In genomic region chr3:101549749-101550148, GRCm38 (mm10) we compare ENCODE assay signal across 12 mouse cellular contexts.
"Had no signal": no experiment of that assay in that cellular context is flagged by ENCODE, and none has a peak within 500 bp of the region (broad histone marks: within the 10 kb centered on the region; RNA-seq: fewer than 3 reads in every experiment).

No protein-coding gene starts in this region.

- H3K4me1 ChIP-seq: midbrain, embryonic 12.5 days had no signal

- H3K9ac ChIP-seq: limb, embryonic 12.5 days; lung, embryonic 15.5 days; midbrain, embryonic 12.5 days; neural tube, embryonic 13.5 days; stomach, embryonic 15.5 days had no signal

- H3K9me3 ChIP-seq: limb, embryonic 12.5 days; lung, embryonic 15.5 days; midbrain, embryonic 12.5 days; neural tube, embryonic 13.5 days; stomach, embryonic 15.5 days had no signal

- H3K4me2 ChIP-seq: limb, embryonic 12.5 days; lung, embryonic 15.5 days; midbrain, embryonic 12.5 days; neural tube, embryonic 13.5 days; stomach, embryonic 15.5 days had no signal

- ATAC-seq: midbrain, embryonic 16.5 days had no signal

- H3K27me3 ChIP-seq: limb, embryonic 12.5 days; lung, embryonic 15.5 days; neural tube, embryonic 13.5 days; stomach, embryonic 15.5 days had no signal

- H3K36me3 ChIP-seq: limb, embryonic 12.5 days; lung, embryonic 15.5 days; midbrain, embryonic 12.5 days; neural tube, embryonic 13.5 days; stomach, embryonic 15.5 days had no signal

- DNase-seq: kidney, adult 8-10 months; kidney, postnatal 25 days; layer of hippocampus, postnatal 36 days; lung, postnatal 14 days; right cerebral cortex, postnatal 14 days; thymus, postnatal 36 days had no signal

- H3K27ac ChIP-seq: limb, embryonic 12.5 days; lung, embryonic 15.5 days; midbrain, embryonic 12.5 days; neural tube, embryonic 13.5 days; stomach, embryonic 15.5 days had no signal

- H3K4me3 ChIP-seq: limb, embryonic 12.5 days; lung, embryonic 15.5 days; midbrain, embryonic 12.5 days; neural tube, embryonic 13.5 days; stomach, embryonic 15.5 days had no signal
